Mouse (Mus musculus) c-Kit-positive CD71-positive TER-119-positive erythroid progenitor cells, embryonic 14.5 days (primary cell): ENCODE results near the gene Pde4b.
"Not testable (repeated sequence)": the region's sequence is repeated elsewhere in the genome, so short reads cannot be mapped to it uniquely, and the experiment has no call there.

Experiments used
- DNase-seq: peaks from one replicate; pipeline ENCODE4 v3.0.0-alpha.2; 2013; ENCODE audit warnings: low spot score

Pde4b gene

DNA sequence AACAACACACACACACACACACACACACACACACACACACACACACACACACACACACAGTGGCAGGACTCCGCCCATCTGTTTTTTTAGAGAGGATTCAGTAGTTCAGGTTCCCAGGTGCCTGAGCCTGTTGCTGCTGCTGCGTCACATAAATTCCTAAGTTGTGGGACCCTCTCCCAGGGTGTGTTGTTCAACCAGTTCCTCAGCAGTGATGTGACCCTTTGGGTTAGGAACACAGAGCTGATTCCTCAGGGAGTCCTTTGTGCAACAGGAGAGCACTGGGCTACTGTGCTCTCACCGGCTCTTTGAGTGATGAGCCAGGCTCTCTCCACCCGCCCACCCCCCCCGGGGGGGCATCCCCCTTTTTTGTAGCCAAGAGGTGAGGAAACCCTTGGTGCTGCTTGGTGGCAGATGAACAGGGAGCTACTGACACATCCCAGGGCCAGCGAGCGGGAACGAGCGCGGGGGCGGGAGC, at the start of gene Pde4b:
Gene Pde4b (plus strand): TSS at position 453 of the 475 bp plus-strand sequence.
- no peak for DNase-seq

DNA sequence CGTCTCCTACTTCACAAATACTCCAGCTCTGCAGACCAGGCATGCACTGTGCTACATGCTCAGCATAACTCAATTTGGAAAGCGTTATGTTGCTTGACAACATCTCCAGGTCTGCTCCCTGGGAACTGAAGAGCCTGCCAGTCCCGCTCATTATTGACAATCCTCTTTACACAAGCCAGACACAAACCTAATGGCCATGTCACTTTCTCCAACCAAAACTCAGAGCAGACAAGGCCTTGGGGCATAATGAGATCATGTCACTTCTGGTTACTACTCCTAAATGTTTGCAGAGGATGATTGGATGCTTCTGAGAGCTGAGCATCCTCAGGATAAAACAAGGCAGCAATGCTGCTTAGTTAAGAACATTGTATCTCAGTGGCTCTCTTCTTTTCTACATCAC, 47.2 kb upstream of the Pde4b start:
- no peak for DNase-seq

DNA sequence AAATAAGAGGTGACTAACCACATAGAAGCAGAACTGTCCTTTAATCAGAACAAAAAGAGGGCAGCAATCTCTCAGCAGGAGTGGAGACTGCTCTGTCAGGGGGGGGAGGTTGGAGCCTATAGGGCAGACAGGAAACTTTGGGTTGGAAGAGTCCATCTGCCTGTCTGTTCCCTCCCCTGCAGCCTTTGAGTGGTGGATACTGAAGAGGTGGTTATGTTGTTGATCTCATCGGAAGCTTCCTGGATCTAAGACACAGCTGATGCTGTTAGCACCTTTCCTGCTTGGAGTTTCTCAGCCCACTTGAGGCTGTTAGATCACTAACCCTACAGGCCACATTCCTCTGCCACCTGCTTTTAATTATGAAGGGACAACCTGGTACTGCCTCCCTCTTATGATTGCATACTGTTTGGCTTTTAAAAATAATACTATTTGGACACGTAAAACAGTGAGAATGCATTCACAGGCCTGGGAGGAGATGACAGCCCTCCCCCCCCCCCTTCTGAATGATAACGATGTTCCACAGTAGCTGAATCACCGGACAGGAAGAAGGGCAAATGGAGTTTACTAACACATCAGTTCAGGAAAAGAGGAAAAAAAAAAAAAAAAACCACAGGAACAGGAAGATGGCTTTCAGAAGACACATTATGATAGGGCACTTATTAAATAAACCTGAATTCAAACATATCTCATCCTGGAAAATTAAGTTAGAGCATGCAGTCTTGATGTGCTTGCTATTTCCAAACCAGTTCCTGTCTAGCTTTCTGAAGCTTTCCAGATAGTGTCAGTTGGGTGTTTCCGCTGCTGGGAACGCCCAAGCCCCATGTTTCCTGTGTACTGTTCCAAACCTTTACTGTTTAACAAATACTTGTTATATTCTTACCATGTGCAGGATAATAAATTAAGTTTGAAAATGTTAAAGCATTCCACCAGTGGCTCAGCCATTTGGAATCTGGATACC, 41.9 kb upstream of the Pde4b start:
- no peak for DNase-seq

DNA sequence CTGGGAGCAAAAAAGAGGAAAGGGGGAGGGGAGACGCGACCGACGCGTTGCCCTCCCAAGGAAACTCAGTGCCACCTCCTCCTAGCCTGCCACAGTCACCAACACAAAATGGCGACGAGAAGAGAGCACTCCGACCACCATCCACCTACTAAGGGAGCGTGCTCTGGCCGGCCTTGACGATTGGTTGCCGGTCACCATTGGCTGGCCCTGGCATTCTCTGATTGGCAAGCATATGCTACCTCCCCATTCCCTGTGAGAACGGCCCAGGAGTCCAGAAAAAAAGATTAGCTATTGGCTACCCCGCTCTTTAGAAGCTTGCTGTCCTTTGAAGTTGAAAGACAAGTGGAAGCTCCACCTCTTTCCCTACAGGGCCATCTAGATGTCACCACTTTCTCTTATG, 38.0 kb upstream of the Pde4b start:
- not testable (repeated sequence) for DNase-seq

DNA sequence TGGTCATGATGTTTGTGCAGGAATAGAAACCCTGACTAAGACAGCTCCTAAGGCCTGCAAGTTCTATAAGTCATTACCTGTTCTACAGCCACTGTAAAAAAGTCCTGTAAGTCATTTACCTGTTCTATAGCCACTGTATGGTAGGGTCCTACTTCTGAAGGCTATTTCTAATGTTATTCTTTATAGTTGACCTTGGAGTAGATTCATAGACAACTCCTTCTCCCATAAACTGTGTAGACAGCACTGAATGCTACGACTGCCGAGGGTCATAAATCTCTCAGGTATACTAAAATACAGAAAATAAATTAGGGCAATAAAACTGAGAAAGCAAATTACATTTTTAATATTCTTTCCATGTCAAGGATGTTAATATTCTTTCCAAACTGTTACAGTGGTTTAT, 26.0 kb upstream of the Pde4b start:
- no peak for DNase-seq

DNA sequence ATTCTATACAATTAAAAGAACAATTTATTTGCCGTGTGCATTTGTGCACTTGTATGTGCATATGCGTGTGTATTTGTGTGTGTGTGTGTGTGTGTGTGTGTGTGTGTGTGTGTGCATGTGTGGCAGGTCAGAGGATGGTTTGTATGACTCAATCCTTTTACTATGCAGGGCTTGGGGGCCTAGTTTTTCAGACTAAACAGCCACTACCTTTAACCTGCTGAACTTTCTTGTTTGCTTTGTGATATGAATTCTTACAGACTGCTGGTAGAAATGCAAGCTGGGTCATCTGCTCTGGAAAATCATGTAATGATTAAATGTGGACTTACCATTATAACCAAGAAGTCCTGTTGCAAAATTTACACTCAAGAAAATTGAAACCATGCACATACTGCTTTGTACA, 18.0 kb upstream of the Pde4b start:
- DNase-seq: no peak

DNA sequence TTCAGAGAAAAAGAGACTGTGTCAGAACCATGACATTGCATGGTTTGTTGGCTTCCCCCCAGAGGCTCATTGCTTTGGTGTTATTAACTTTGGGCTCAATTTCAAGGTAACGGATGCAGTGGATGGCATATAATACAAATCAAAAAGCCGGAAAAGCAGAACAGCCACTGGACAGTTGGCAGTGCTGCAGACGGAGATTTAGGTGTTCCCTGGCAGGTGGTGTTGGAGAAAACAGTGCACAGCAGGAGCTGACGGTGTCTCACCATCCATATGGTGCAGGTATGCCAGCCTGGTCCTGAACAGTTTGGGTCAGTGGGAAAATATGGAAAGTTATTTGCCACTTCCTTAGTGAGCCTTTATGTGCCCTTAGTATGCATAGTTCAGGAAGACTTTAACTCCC, 1.0 kb upstream of the Pde4b start:
- no peak for DNase-seq

DNA sequence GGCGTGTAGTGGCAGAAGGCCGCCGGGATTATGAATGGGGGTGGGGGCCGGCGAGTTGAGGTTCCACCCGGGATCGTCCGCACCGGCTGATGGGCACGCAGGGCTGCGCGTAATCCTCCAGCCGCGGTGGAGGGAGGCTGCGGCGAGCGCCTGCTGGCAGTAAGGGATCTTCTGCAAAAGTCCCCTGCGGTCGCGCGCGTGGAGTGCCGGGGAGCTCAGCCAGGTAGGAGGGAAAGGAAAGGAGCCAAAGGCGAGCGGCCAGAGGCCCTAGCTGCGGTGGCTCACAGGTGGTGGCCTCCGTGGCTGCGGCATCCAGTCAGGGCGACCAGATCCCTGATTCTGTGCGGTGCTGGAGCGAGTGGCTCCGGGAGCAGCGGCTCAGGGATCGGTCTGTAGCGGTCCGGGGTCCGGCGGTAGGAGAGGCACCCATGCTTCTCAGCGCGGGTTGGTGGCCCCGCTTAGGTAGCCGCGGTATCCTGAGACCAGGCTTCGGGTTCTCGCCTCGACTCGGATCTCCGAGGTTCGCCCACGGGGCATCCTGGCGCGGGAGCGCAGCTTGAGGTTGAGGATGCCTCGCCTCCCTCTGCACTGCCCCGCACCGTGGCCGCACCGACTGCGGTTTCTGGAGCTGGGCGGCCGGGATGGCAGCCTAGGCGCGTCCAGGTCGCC, 357 bp downstream of the Pde4b start:
- no peak for DNase-seq

DNA sequence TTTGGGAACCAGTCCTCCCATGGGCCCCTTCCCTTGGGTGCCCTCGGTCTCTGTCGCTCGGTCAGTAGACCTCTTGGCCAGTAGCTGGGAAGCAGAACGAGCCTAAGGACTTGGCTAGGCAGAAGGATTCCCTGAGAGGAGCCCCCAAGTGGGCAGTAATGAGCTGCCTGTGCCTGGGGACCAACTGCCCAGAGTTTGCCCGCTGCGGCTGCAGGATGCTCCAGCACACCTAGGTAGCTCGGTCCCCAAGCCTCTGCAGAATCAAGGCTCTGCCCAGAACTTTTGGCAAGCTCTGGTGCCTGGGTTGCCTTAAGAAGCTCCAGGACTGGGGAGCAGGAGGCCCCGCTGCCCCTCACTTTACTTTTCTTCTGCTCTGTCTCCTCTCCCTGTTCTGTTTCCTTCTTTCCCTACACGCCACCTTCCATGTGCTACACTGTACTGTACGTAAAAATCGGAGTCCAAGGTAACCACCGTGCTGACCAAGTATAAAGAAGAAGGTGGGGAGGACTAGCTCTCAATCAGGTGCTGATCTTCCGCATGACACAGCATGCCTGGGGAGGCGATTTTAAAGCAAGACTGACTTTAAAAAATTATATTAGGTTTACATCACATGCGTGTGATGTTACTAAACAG, 1.0 kb downstream of the Pde4b start:
- no peak for DNase-seq

DNA sequence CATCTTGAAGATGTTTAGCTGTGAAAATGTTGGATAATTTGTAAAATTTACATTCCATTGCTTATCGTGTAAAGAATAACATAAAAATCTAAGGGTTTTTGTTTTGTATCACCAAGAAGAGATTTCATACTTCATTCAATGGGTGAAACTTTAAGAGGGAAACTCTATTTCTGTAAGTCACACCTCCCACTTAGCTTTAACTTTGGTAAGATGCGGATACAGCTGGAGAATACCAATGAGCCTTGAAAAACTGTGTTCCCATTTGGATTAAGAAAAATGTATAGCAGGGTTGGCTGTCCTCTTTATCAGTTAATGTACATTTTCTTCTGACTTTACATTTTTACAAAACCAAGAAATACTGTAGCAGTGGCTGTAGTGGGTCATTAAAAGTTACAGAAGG, 8.5 kb downstream of the Pde4b start:
- no peak for DNase-seq

DNA sequence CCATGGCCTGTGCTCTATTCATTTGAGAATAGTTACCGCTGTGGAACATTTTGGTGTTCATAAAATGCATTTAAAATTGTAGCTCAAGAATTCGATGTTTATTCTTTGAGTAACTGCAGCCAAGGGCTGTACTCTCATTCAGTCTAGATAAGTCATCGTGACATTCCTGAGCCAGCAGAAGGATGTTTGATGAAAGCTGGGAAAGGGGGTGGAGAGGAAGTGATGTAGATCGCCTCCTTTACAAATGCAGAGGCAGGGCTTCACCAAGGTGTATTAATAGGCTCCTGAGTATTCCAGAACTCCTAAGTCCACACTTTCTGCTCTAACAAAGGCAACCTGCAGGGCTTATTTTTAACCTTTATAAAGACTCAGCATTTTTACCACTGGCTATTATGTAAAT, 14.9 kb downstream of the Pde4b start:
- DNase-seq: no peak

DNA sequence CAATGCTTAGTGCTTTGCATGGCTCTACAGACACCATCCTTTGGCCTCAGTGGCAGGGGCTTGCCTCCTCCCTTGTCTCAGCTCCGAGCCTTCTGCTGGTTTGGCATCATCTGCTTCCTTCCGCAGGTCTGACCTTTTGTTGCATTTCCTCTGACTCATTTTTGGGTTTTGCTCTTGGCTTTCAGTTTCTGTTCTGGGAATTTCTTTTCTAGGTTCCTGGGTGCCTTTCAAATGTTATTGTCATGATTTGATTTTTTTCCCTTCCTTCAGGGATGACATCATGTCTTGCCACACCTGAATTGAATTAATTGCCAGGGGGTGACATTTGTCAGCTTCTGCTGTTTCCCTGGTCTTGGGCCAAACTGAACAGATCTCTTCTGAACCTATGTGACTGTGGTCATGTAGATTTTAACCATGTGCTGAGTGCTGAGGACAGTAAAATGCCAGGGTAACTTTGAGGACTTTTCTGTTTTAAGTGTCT, 17.2 kb downstream of the Pde4b start:
- DNase-seq: no peak

DNA sequence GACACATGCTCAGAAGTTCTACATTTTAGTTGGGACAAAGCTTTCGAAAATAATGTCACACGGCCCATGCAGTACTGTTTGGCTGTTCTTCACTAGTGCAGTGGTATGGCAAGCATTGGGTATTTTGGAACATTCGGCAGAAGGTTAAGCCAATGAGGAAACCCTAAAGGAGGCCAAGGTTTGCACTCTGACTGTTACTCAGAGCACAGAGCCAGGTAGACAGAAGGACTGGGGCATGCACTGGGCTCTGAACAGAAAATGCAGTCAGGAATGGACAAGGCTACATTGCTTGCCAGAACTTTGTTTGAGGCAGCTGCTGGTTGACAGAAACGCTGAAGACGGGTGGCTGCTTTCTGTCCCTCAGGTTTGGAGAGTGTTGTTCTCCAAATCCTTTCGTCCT, 19.4 kb downstream of the Pde4b start:
- DNase-seq: no peak

DNA sequence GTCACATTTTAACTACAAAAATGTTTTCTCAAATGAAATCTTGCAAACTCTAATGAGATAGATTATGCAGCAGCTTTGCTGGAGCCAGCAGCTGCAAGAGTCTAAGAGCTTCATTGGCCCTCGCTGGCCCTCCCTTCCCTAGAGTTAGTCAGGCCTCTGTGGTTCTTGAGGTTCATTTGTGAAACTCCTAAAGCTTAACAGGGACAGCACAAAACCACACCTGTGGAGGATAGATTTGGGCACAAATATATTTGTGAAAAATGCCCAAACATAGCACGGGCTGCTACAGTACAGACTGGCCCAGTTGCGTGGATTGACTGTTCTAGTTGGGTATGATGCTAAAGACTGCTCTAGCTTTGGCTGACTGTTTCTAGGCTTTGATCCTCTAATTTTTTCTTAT, 32.1 kb downstream of the Pde4b start:
- DNase-seq: no peak

DNA sequence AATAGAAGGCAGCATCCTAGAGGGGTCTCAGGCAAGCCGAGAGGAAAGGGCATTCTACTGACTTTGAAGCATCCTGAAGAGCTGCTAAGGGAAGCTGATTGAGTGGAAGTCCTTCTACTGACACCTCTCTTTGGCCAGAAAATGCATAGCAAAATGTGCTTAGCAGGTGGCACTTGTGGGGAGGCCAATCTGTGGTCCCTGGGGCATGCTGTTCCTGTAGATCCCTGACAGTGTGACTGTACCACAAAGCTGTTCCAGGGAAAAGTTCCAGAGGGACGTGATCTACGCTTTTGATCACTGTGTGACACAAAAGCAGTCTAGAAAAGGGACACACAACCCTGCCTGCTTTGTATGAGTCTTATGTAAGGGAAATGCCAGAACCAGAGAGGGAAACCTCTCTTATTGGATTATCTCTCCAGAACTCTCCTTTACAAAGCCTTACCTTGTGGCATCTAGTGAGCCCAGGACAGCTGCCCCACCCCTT, 49.1 kb downstream of the Pde4b start:
- no peak for DNase-seq

DNA sequence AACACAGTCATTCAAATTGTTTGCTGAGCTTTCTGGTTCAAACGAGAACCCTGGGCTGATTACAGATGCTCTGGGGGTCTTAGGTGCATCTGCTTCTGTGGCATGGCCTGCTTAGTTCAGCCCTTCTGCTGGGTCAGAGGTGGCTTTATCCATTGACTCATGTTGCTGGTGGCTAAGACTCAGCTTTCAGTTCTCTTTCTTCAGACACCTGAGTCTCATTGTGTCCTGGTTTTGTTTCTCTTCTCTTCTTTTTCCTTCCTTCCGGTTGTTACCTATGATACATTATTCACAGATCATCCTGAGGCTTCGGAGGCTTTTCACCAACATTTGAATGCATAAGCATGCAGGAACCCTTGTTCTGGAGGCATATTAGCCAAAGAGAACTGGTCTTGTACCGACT, 51.0 kb downstream of the Pde4b start:
- no peak for DNase-seq

DNA sequence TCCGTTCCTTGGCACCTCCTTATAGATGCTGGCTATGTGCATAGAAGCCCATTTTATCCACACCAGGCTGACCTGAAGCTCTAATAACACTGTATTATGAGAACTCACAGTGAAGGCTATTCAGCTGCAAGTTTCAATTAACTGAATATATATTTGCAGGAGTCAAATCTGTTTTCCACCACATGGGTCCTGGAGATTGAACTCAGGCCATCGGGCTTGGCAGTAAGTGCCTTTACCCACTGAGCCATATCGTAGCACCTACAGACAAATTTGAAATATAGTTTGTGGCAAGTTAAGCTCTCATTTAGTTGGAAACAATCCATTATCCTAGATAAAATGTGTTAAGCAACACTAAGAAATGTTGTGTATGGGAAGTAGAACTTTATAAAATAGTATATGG, 53.9 kb downstream of the Pde4b start:
- no peak for DNase-seq

DNA sequence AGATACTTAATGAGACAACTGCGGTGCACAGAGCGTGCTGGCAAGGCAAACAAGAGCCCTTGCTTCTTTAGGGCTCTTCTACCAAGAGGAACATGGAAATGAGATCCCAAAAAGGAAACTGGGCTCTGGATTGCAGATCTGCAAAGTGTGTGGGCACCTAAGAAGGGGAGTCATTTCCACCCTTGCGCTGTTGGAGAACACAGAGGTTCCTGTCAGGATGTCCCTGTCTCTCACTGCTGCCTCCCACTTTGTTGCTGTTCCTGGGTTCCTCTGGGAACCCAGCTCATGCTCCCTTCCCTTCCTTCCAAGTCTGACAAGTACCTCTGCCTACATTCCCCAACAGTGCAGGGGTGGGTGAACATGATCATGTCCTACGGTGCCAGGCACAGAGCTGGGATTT, 61.4 kb downstream of the Pde4b start:
- DNase-seq: no peak

DNA sequence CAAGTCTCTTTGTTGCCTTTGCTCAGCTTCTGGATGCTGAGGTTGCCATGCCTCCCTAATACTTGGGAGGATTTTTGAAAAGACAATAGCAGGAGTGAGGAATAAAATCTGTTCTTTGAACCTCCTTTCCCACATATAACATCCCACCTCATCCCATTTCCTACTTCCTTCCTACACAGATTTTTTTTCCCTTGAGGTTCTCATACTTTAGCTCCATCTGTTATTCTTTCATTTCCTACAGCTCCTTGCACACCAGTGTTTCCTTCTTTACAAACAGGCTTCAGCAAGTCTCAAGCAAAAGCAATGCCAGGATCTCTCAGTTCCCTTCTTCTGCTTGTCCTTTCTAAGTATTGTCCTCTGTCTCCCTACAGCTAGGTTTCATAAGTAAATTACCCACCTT, 71.8 kb downstream of the Pde4b start:
- no peak for DNase-seq

DNA sequence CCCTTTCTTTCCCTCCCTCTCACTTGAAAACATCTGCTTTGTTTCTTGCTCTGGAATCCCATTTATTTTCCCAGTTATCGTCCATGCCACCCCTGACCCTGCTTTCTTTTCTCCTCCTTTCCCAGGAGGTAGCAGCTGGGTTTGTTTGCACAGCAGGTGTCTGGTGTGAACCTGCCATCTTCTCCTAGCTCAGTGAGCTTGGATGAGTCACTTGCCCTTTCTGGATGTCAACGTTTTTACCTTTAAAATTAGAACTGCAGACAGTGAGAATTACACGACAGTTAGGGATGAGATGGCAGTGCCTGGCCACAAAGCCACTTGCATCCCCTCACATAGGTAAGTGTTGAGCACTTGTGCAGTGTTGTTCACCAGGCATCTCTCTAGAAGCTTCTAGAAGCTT, 84.3 kb downstream of the Pde4b start:
- DNase-seq: no peak

DNA sequence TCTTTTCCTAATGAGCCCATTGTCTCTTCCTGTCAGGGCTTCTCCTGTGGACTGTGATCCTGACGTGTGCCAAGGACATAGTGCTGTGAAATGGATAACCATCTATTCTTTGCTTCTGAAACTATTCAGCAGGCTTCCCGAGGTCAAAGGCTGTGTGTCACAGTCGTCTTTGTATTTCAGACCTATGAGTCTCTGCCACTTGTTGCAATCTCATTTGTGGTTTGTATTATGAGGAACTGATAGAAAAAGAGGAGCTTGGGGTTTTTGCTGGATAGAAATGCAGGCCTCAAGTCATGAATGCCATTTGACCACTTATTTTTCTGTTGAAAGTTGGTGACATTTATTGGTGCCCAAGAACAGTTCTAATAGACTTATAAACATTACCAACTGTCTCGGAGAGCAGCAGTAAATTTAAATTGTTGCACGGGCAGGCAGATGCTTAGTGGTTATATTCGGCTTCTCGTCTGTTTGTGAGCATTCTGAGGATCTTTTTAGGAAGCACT, 85.4 kb downstream of the Pde4b start:
- no peak for DNase-seq

DNA sequence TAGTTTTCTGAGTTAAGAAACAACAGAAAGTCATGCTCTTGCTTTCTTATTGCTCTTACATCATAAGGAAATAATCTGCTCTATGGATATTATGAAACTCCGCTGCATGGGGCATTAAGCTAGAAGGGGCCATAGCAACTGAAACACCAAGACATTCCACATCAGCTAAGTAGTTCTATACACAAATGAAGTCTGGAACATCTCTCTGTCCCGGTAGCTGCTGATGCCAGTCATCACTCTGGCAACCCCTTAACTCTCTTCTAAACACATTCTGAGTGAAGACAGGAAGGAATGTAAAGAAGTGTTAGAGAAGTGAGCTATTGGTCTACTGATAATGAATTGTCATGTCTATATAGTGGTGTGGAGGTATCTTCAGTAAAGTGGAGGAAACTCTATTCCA, 88.6 kb downstream of the Pde4b start:
- no peak for DNase-seq
